Mouse (Mus musculus): ENCODE data around the gene Xpot. TPM values are rescaled to one million over a fixed set of nuclear protein-coding genes. Genes with fewer than 3 reads are reported as not detected.

Xpot gene
- total and polyA plus RNA-seq, 3 experiments: 132 to 151 (median 140) TPM

DNA sequence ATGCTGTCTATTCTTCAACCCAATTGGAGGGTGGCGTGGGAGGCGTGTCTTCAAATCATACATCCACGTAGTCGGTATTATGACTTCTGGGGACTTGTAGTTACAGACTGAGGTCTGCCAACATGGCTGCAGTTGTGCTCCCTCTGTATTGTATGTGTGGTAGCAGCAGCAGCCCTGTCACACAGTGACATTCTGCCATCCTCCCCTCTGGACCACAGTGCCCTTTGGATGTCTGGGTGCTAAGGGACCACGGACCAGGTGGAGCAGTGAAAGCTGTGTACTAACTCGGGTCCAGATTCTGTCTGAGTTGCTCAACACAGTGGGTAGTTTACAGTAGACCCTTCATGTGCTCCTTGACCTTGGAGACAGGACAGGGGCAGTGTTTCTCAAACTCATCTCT lies 82.6 kb downstream of the Xpot start:
- Histone ChIP-seq H3K4me2 (ENCODE audit: insufficient read depth, low read depth, poor library complexity, severe bottlenecking) (no peak overlapping the region), H3K36me3 (replicated peaks in 1 of 2; ENCODE audit: control insufficient read depth in 1 of 2, insufficient read depth in 1 of 2, low read length in 1 of 2) (peaks cover 20 to 36% of the 10 kb centered on the region in 2 experiments), H3K9me3 (replicated peaks; ENCODE audit: low read length) (no peaks in the 10 kb centered on the region), H3K4me3 (replicated peaks in 1 of 3; ENCODE audit: low read depth in 2 of 3, low read length in 2 of 3, poor library complexity in 1 of 3) (no peak overlapping the region), H3K27ac (ENCODE audit: insufficient read depth, low read depth) (no peak overlapping the region), H3K27me3 (replicated peaks) (no peaks in the 10 kb centered on the region), H3K79me2 (replicated peaks; ENCODE audit: control insufficient read depth, extremely low read depth, insufficient read depth, poor library complexity, severe bottlenecking) (no peaks in the 10 kb centered on the region), H3K9ac (ENCODE audit: insufficient read depth, low read depth) (no peak overlapping the region), H3K4me1 (ENCODE audit: control insufficient read depth in 1 of 2, insufficient read depth in 2 of 2) (peaks cover 4 to 23% of the 10 kb centered on the region in 2 experiments; a peak in 3 of 4 replicates)
- no peak for TF ChIP-seq POLR2A (IDR thresholded peaks at IDR 0.05; ENCODE audit: low read depth, low read length)
- no peak for TF ChIP-seq JUN (IDR thresholded peaks at IDR 0.05; ENCODE audit: insufficient read depth, low read depth, low read length)
- TF ChIP-seq UBTF (IDR thresholded peaks at IDR 0.05; ENCODE audit: low read depth, low read length): no peak
- dilution Hi-C loops (cut with MboI; ENCODE audit: extremely low pct_ligation_motif_present, extremely low pct_unique_long_range_greater_than_20kb, low sequenced_read_pairs): no loop called here
- no peak for DNase-seq (ENCODE audit: extremely low read depth)
- in situ Hi-C loops (cut with MboI; ENCODE audit: low pct_ligation_motif_present, low pct_unique_long_range_greater_than_20kb, low sequenced_read_pairs): no loop called here

DNA sequence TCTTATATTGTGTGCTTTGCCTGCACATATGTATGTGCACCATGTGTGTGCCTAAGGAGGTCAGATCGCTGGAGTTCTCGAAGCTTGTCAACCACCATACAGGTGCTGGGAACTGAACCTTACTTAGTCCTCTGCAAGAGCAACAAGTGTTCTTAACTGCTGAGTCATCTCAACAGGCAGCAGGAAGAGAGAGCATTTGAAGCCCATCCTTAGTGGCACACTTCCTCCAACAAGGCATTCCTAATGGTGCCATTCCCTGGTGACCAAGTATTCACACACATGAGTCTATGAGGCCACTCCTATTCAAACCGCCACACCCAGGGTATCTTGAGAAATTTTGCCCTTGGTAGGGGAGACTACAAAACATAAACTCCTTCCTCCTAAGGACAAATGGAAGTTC lies 84.0 kb downstream of the Xpot start:
- H3K9me3 ChIP-seq (replicated peaks; ENCODE audit: low read length): no peaks in the 10 kb centered on the region

More for the DNA sequence above, 84.0 kb downstream of the Xpot start:
- H3K4me1 ChIP-seq (ENCODE audit: control insufficient read depth in 1 of 2, insufficient read depth in 2 of 2): peaks cover 4 to 33% of the 10 kb centered on the region in 2 experiments; a peak in 3 of 4 replicates
- H3K4me2 ChIP-seq (ENCODE audit: insufficient read depth, low read depth, poor library complexity, severe bottlenecking): no peak overlapping the region
- in situ Hi-C loops (cut with MboI; ENCODE audit: low pct_ligation_motif_present, low pct_unique_long_range_greater_than_20kb, low sequenced_read_pairs) (no loop called here), dilution Hi-C loops (cut with MboI; ENCODE audit: extremely low pct_ligation_motif_present, extremely low pct_unique_long_range_greater_than_20kb, low sequenced_read_pairs) (no loop called here)
- no peaks in the 10 kb centered on the region for H3K79me2 ChIP-seq (replicated peaks; ENCODE audit: control insufficient read depth, extremely low read depth, insufficient read depth, poor library complexity, severe bottlenecking)
- no peak overlapping the region for H3K27ac ChIP-seq (ENCODE audit: insufficient read depth, low read depth)
- H3K27me3 ChIP-seq (replicated peaks): no peaks in the 10 kb centered on the region
- H3K9ac ChIP-seq (ENCODE audit: insufficient read depth, low read depth): no peak overlapping the region
- no peak overlapping the region for H3K4me3 ChIP-seq (replicated peaks in 1 of 3; ENCODE audit: low read depth in 2 of 3, low read length in 2 of 3, poor library complexity in 1 of 3)
- H3K36me3 ChIP-seq (replicated peaks in 1 of 2; ENCODE audit: control insufficient read depth in 1 of 2, insufficient read depth in 1 of 2, low read length in 1 of 2): peaks cover 14 to 22% of the 10 kb centered on the region in 2 experiments
- TF ChIP-seq PAX5 (IDR thresholded peaks at IDR 0.05; ENCODE audit: low read length) (no peak), ZKSCAN1 (IDR thresholded peaks at IDR 0.05; ENCODE audit: borderline replicate concordance, low read depth, low read length) (no peak), MAFK (IDR thresholded peaks at IDR 0.05; ENCODE audit: insufficient replicate concordance, low read length) (peak; percentile 70; the same call in 1 of the 2 replicates)
- no peak for DNase-seq (ENCODE audit: extremely low read depth)

Other genes starting within 250 kb of the Xpot start
- gene Rassf3, start 150.0 kb downstream of the Xpot start, total RNA-seq (2012; rRNA removed): 5.7 and 7.3 TPM in 2 replicates
- 4.0 and 4.1 TPM in 2 replicates for gene Rassf3, start 150.0 kb downstream of the Xpot start, total RNA-seq (2014; rRNA removed)
- 9.0 and 9.9 TPM in 2 replicates for gene Rassf3, start 150.0 kb downstream of the Xpot start, polyA plus RNA-seq (2012; ENCODE audit: insufficient read length, low read depth)
- 29.5 and 32.4 TPM in 2 replicates for gene Tbk1, start 39.5 kb downstream of the Xpot start, total RNA-seq (2012; rRNA removed)
- 46.0 and 49.5 TPM in 2 replicates for gene Tbk1, start 39.5 kb downstream of the Xpot start, total RNA-seq (2014; rRNA removed)
- 44.0 and 45.6 TPM in 2 replicates for gene Tbk1, start 39.5 kb downstream of the Xpot start, polyA plus RNA-seq (2012; ENCODE audit: insufficient read length, low read depth)
- gene D930020B18Rik, start 15.3 kb upstream of the Xpot start, total RNA-seq (2012; rRNA removed): not detected in 2 replicates
- not detected in 2 replicates for gene D930020B18Rik, start 15.3 kb upstream of the Xpot start, total RNA-seq (2014; rRNA removed)
- not detected in 2 replicates for gene D930020B18Rik, start 15.3 kb upstream of the Xpot start, polyA plus RNA-seq (2012; ENCODE audit: insufficient read length, low read depth)
- gene BC048403, start 113.6 kb upstream of the Xpot start, total RNA-seq (2012; rRNA removed): 4.0 and 5.9 TPM in 2 replicates
- gene BC048403, start 113.6 kb upstream of the Xpot start, total RNA-seq (2014; rRNA removed): 1.9 and 2.2 TPM in 2 replicates
- 9.2 and 11.9 TPM in 2 replicates for gene BC048403, start 113.6 kb upstream of the Xpot start, polyA plus RNA-seq (2012; ENCODE audit: insufficient read length, low read depth)